Mouse (Mus musculus) myocyte (in vitro differentiated cells): ENCODE measurements around the gene Prkcq.

Source experiments
- CEBPB ChIP-seq: IDR thresholded peaks from 2 replicates; pipeline ENCODE4 v1.6.1; 2011; ENCODE audit warnings: mild to moderate bottlenecking, moderate library complexity; ENCODE audit not compliant: poor library complexity, insufficient read depth, severe bottlenecking
- MAX ChIP-seq: IDR thresholded peaks from one replicate; pipeline ENCODE4 v1.6.1; 2011; ENCODE audit warnings: low read depth, mild to moderate bottlenecking, control low read depth
- MYOG ChIP-seq, 3 experiments: IDR thresholded peaks; one replicate each; pipeline ENCODE4 v1.6.1; 2011; ENCODE audit warnings: control low read depth in 2 of 3, low read depth in 2 of 3, mild to moderate bottlenecking in 2 of 3; ENCODE audit not compliant: insufficient read length in 2 of 3, control insufficient read depth in 1 of 3, insufficient read depth in 1 of 3
- POLR2A ChIP-seq: IDR thresholded peaks from one replicate; pipeline ENCODE4 v1.6.1; 2011; ENCODE audit warnings: low read depth, mild to moderate bottlenecking, control low read depth, moderate library complexity; ENCODE audit not compliant: insufficient read length
- REST ChIP-seq: IDR thresholded peaks from one replicate; pipeline ENCODE4 v1.6.1; 2011; ENCODE audit warnings: mild to moderate bottlenecking, control low read depth, moderate library complexity; ENCODE audit not compliant: insufficient read depth, insufficient read length
- TCF12 ChIP-seq: IDR thresholded peaks from one replicate; pipeline ENCODE4 v1.6.1; 2011; ENCODE audit warnings: mild to moderate bottlenecking, control low read depth; ENCODE audit not compliant: poor library complexity, insufficient read depth, severe bottlenecking

GRCm38 (mm10) chr2:11140385-11140784 is 31.5 kb upstream of the Prkcq start:
- TF ChIP-seq POLR2A = no peak
- no peak for TF ChIP-seq TCF12
- no peak for TF ChIP-seq MAX
- TF ChIP-seq CEBPB = no peak
- TF ChIP-seq REST = no peak
- TF ChIP-seq MYOG (IDR thresholded peaks at IDR 0.05; ENCODE audit: control insufficient read depth in 1 of 3, insufficient read depth in 1 of 3, insufficient read length in 2 of 3, low read depth in 2 of 3) = no peak
